Mouse (Mus musculus): ENCODE measurements around the gene Gm45717. TPM values are rescaled to one million over a fixed set of nuclear protein-coding genes. Genes with fewer than 3 reads are reported as not detected.

Gene Gm45717
- polyA plus RNA-seq, 1 experiment from 2014 or later = not detected

- H3K36me3 ChIP-seq (ENCODE audit: control insufficient read depth, insufficient read depth, low read length) = no peaks in the 10 kb centered on the region
- 72% methylated on average over 6 of the region's 6 CpGs for WGBS
- H3K4me3 ChIP-seq (ENCODE audit: low read depth, low read length) = no peak overlapping the region
- DNase-seq (ENCODE audit: low spot score) (no peak), ATAC-seq (replicated peaks; ENCODE audit: low FRiP score) (no peak)
- H3K27me3 ChIP-seq (replicated peaks; ENCODE audit: control insufficient read depth, insufficient read depth, low read length) = peaks cover 31% of the 10 kb centered on the region
- H3K27ac ChIP-seq (ENCODE audit: low read depth, low read length) = no peak overlapping the region
- no peak overlapping the region for H3K4me2 ChIP-seq
- H3K4me1 ChIP-seq (replicated peaks; ENCODE audit: control insufficient read depth, insufficient read depth, low read length) = peaks cover 5% of the 10 kb centered on the region; the same call in 1 of the 2 replicates
- no peak overlapping the region for H3K9ac ChIP-seq (ENCODE audit: low read depth, low read length)
- H3K9me3 ChIP-seq (ENCODE audit: control insufficient read depth, low read length) = no peaks in the 10 kb centered on the region
Observed at GRCm38 (mm10) chr7:140927181-140927580, 28.6 kb downstream of the Gm45717 start.

- H3K27me3 ChIP-seq (replicated peaks; ENCODE audit: control insufficient read depth, insufficient read depth, low read length) = peaks cover 55% of the 10 kb centered on the region
- WGBS = 27% methylated on average over 30 of the region's 30 CpGs
- peaks cover 9% of the 10 kb centered on the region; the same call in 1 of the 2 replicates for H3K4me1 ChIP-seq (replicated peaks; ENCODE audit: control insufficient read depth, insufficient read depth, low read length)
Observed at GRCm38 (mm10) chr7:140923070-140923775, 32.5 kb downstream of the Gm45717 start.

GRCm38 (mm10) chr7:140922398-140923069, 33.2 kb downstream of the Gm45717 start:
- H3K9ac ChIP-seq (ENCODE audit: low read depth, low read length) = no peak overlapping the region
- no peaks in the 10 kb centered on the region for H3K9me3 ChIP-seq (ENCODE audit: control insufficient read depth, low read length)
- no peaks in the 10 kb centered on the region for H3K36me3 ChIP-seq (ENCODE audit: control insufficient read depth, insufficient read depth, low read length)
- WGBS = 2% methylated on average over 49 of the region's 49 CpGs
- no peak overlapping the region for H3K27ac ChIP-seq (ENCODE audit: low read depth, low read length)
- H3K4me1 ChIP-seq (replicated peaks; ENCODE audit: control insufficient read depth, insufficient read depth, low read length) = peaks cover 9% of the 10 kb centered on the region; the same call in 1 of the 2 replicates
- peak overlapping the region; percentile 75 for H3K4me2 ChIP-seq
- peaks cover 55% of the 10 kb centered on the region for H3K27me3 ChIP-seq (replicated peaks; ENCODE audit: control insufficient read depth, insufficient read depth, low read length)
- H3K4me3 ChIP-seq (ENCODE audit: low read depth, low read length) = peak overlapping the region; percentile 37
- DNase-seq (ENCODE audit: low spot score) = no peak
- ATAC-seq (replicated peaks; ENCODE audit: low FRiP score) = peak; percentile 29; the same call in 1 of the 2 replicates

More at GRCm38 (mm10) chr7:140923070-140923775, 32.5 kb downstream of the Gm45717 start:
- H3K36me3 ChIP-seq (ENCODE audit: control insufficient read depth, insufficient read depth, low read length) = no peaks in the 10 kb centered on the region
- H3K27ac ChIP-seq (ENCODE audit: low read depth, low read length) = no peak overlapping the region
- no peaks in the 10 kb centered on the region for H3K9me3 ChIP-seq (ENCODE audit: control insufficient read depth, low read length)
- DNase-seq (ENCODE audit: low spot score) = no peak
- no peak overlapping the region for H3K9ac ChIP-seq (ENCODE audit: low read depth, low read length)
- peak overlapping the region; percentile 37 for H3K4me3 ChIP-seq (ENCODE audit: low read depth, low read length)
- no peak for ATAC-seq (replicated peaks; ENCODE audit: low FRiP score)
- peak overlapping the region; percentile 75 for H3K4me2 ChIP-seq

GRCm38 (mm10) chr7:140921225-140921975, 34.3 kb downstream of the Gm45717 start:
- 27% methylated on average over 22 of the region's 22 CpGs for WGBS
- DNase-seq (ENCODE audit: low spot score) (no peak), ATAC-seq (replicated peaks; ENCODE audit: low FRiP score) (no peak)
- Histone ChIP-seq H3K27ac (ENCODE audit: low read depth, low read length) (no peak overlapping the region), H3K4me1 (replicated peaks; ENCODE audit: control insufficient read depth, insufficient read depth, low read length) (peaks cover 9% of the 10 kb centered on the region; the same call in 1 of the 2 replicates), H3K9ac (ENCODE audit: low read depth, low read length) (no peak overlapping the region), H3K9me3 (ENCODE audit: control insufficient read depth, low read length) (no peaks in the 10 kb centered on the region), H3K36me3 (ENCODE audit: control insufficient read depth, insufficient read depth, low read length) (no peaks in the 10 kb centered on the region), H3K4me3 (ENCODE audit: low read depth, low read length) (no peak overlapping the region; the same call in 1 of the 2 replicates), H3K27me3 (replicated peaks; ENCODE audit: control insufficient read depth, insufficient read depth, low read length) (peaks cover 55% of the 10 kb centered on the region), H3K4me2 (peak overlapping the region; percentile 75; the same call in 1 of the 2 replicates)

GRCm38 (mm10) chr7:140920418-140921029, 35.2 kb downstream of the Gm45717 start, which contains the start of gene Nlrp6:
Gene Nlrp6, plus strand, starts transcription at chr7:140920902.
- Histone ChIP-seq H3K36me3 (ENCODE audit: control insufficient read depth, insufficient read depth, low read length) (no peaks in the 10 kb centered on the region), H3K9me3 (ENCODE audit: control insufficient read depth, low read length) (no peaks in the 10 kb centered on the region), H3K4me3 (ENCODE audit: low read depth, low read length) (no peak within 1 kb of the TSS), H3K27ac (ENCODE audit: low read depth, low read length) (no peak within 1 kb of the TSS), H3K27me3 (replicated peaks; ENCODE audit: control insufficient read depth, insufficient read depth, low read length) (peaks cover 55% of the 10 kb centered on the region), H3K4me1 (replicated peaks; ENCODE audit: control insufficient read depth, insufficient read depth, low read length) (peaks cover 9% of the 10 kb centered on the region; the same call in 1 of the 2 replicates), H3K9ac (ENCODE audit: low read depth, low read length) (no peak within 1 kb of the TSS), H3K4me2 (no peak within 1 kb of the TSS)
- DNase-seq (ENCODE audit: low spot score) = no peak
- WGBS = 69% methylated on average over 8 of the region's 8 CpGs
- no peak for ATAC-seq (replicated peaks; ENCODE audit: low FRiP score)

- Histone ChIP-seq H3K4me3 (ENCODE audit: low read depth, low read length) (no peak overlapping the region), H3K9me3 (ENCODE audit: control insufficient read depth, low read length) (no peaks in the 10 kb centered on the region), H3K36me3 (ENCODE audit: control insufficient read depth, insufficient read depth, low read length) (no peaks in the 10 kb centered on the region), H3K9ac (ENCODE audit: low read depth, low read length) (no peak overlapping the region), H3K4me1 (replicated peaks; ENCODE audit: control insufficient read depth, insufficient read depth, low read length) (peaks cover 9% of the 10 kb centered on the region; the same call in 1 of the 2 replicates), H3K27ac (ENCODE audit: low read depth, low read length) (no peak overlapping the region), H3K27me3 (replicated peaks; ENCODE audit: control insufficient read depth, insufficient read depth, low read length) (peaks cover 49% of the 10 kb centered on the region), H3K4me2 (no peak overlapping the region)
- DNase-seq (ENCODE audit: low spot score) (no peak), ATAC-seq (replicated peaks; ENCODE audit: low FRiP score) (no peak)
- WGBS = 37% methylated on average over 4 of the region's 4 CpGs
Observed at GRCm38 (mm10) chr7:140919911-140920310, 35.8 kb downstream of the Gm45717 start.

GRCm38 (mm10) chr7:140914031-140914690, 41.6 kb downstream of the Gm45717 start:
- no peak for ATAC-seq (replicated peaks; ENCODE audit: low FRiP score)
- DNase-seq (ENCODE audit: low spot score) = no peak
- Histone ChIP-seq H3K4me2 (no peak overlapping the region), H3K9me3 (ENCODE audit: control insufficient read depth, low read length) (no peaks in the 10 kb centered on the region), H3K36me3 (ENCODE audit: control insufficient read depth, insufficient read depth, low read length) (no peaks in the 10 kb centered on the region), H3K4me1 (replicated peaks; ENCODE audit: control insufficient read depth, insufficient read depth, low read length) (0 out of 2 replicates have a peak, but pooled peaks cover 3% of the 10 kb centered on the region), H3K27me3 (replicated peaks; ENCODE audit: control insufficient read depth, insufficient read depth, low read length) (no peaks in the 10 kb centered on the region), H3K27ac (ENCODE audit: low read depth, low read length) (no peak overlapping the region), H3K9ac (ENCODE audit: low read depth, low read length) (no peak overlapping the region), H3K4me3 (ENCODE audit: low read depth, low read length) (no peak overlapping the region)
- 75% methylated on average over 8 of the region's 8 CpGs for WGBS

All from liver, embryonic 11.5 days (tissue).